Mouse (Mus musculus): ENCODE results near the gene Ccdc54. TPM values are rescaled to one million over a fixed set of nuclear protein-coding genes. Genes with fewer than 3 reads are reported as not detected.

The Ccdc54 gene
- polyA plus RNA-seq, 1 experiment from 2014 or later, result not detected

- H3K4me1 ChIP-seq (ENCODE audit: control insufficient read depth, insufficient read depth, low read length), result no peaks in the 10 kb centered on the region
- no peak overlapping the region for H3K4me3 ChIP-seq (replicated peaks; ENCODE audit: low read length)
- no peaks in the 10 kb centered on the region for H3K36me3 ChIP-seq (ENCODE audit: control insufficient read depth, insufficient read depth, low read length)
- ATAC-seq (ENCODE audit: insufficient read depth, low FRiP score), result no peak
- H3K27ac ChIP-seq (ENCODE audit: low read length), result no peak overlapping the region
- H3K27me3 ChIP-seq (ENCODE audit: control insufficient read depth, insufficient read depth, low read length), result no peaks in the 10 kb centered on the region
- H3K9ac ChIP-seq (ENCODE audit: low read length), result no peak overlapping the region
- WGBS, result 30% methylated on average over 6 of the region's 6 CpGs
- no peak overlapping the region for H3K4me2 ChIP-seq (ENCODE audit: low read depth, low read length)
- H3K9me3 ChIP-seq (replicated peaks; ENCODE audit: control insufficient read depth, low read length), result no peaks in the 10 kb centered on the region
Observed at GRCm38 (mm10) chr16:50596679-50597078, 5.7 kb upstream of the Ccdc54 start.

GRCm38 (mm10) chr16:50596171-50596570, 5.2 kb upstream of the Ccdc54 start:
- no peaks in the 10 kb centered on the region for H3K4me1 ChIP-seq (ENCODE audit: control insufficient read depth, insufficient read depth, low read length)
- ATAC-seq (ENCODE audit: insufficient read depth, low FRiP score), result no peak
- no peak overlapping the region for H3K27ac ChIP-seq (ENCODE audit: low read length)
- H3K4me2 ChIP-seq (ENCODE audit: low read depth, low read length), result no peak overlapping the region
- no peaks in the 10 kb centered on the region for H3K27me3 ChIP-seq (ENCODE audit: control insufficient read depth, insufficient read depth, low read length)
- no peak overlapping the region for H3K4me3 ChIP-seq (replicated peaks; ENCODE audit: low read length)
- H3K36me3 ChIP-seq (ENCODE audit: control insufficient read depth, insufficient read depth, low read length), result no peaks in the 10 kb centered on the region
- WGBS, result 38% methylated on average over 4 of the region's 4 CpGs
- H3K9me3 ChIP-seq (replicated peaks; ENCODE audit: control insufficient read depth, low read length), result no peaks in the 10 kb centered on the region
- no peak overlapping the region for H3K9ac ChIP-seq (ENCODE audit: low read length)

GRCm38 (mm10) chr16:50594876-50595275, 3.9 kb upstream of the Ccdc54 start:
- ATAC-seq (ENCODE audit: insufficient read depth, low FRiP score), result no peak
- WGBS, result 68% methylated on average over 1 of the region's 1 CpGs
- H3K4me1 ChIP-seq (ENCODE audit: control insufficient read depth, insufficient read depth, low read length), result no peaks in the 10 kb centered on the region

GRCm38 (mm10) chr16:50593361-50593760, 2.4 kb upstream of the Ccdc54 start:
- no peak overlapping the region for H3K9ac ChIP-seq (ENCODE audit: low read length)
- no peaks in the 10 kb centered on the region for H3K9me3 ChIP-seq (replicated peaks; ENCODE audit: control insufficient read depth, low read length)
- H3K4me3 ChIP-seq (replicated peaks; ENCODE audit: low read length), result no peak overlapping the region
- H3K27ac ChIP-seq (ENCODE audit: low read length), result no peak overlapping the region
- no peaks in the 10 kb centered on the region for H3K36me3 ChIP-seq (ENCODE audit: control insufficient read depth, insufficient read depth, low read length)
- H3K4me2 ChIP-seq (ENCODE audit: low read depth, low read length), result no peak overlapping the region
- 82% methylated on average over 11 of the region's 11 CpGs for WGBS
- no peak for ATAC-seq (ENCODE audit: insufficient read depth, low FRiP score)
- H3K27me3 ChIP-seq (ENCODE audit: control insufficient read depth, insufficient read depth, low read length), result no peaks in the 10 kb centered on the region
- H3K4me1 ChIP-seq (ENCODE audit: control insufficient read depth, insufficient read depth, low read length), result no peaks in the 10 kb centered on the region

More at GRCm38 (mm10) chr16:50594876-50595275, 3.9 kb upstream of the Ccdc54 start:
- no peak overlapping the region for H3K4me2 ChIP-seq (ENCODE audit: low read depth, low read length)
- no peaks in the 10 kb centered on the region for H3K27me3 ChIP-seq (ENCODE audit: control insufficient read depth, insufficient read depth, low read length)
- H3K36me3 ChIP-seq (ENCODE audit: control insufficient read depth, insufficient read depth, low read length), result no peaks in the 10 kb centered on the region
- no peak overlapping the region for H3K4me3 ChIP-seq (replicated peaks; ENCODE audit: low read length)
- no peak overlapping the region for H3K27ac ChIP-seq (ENCODE audit: low read length)
- no peaks in the 10 kb centered on the region for H3K9me3 ChIP-seq (replicated peaks; ENCODE audit: control insufficient read depth, low read length)
- H3K9ac ChIP-seq (ENCODE audit: low read length), result no peak overlapping the region

DNA sequence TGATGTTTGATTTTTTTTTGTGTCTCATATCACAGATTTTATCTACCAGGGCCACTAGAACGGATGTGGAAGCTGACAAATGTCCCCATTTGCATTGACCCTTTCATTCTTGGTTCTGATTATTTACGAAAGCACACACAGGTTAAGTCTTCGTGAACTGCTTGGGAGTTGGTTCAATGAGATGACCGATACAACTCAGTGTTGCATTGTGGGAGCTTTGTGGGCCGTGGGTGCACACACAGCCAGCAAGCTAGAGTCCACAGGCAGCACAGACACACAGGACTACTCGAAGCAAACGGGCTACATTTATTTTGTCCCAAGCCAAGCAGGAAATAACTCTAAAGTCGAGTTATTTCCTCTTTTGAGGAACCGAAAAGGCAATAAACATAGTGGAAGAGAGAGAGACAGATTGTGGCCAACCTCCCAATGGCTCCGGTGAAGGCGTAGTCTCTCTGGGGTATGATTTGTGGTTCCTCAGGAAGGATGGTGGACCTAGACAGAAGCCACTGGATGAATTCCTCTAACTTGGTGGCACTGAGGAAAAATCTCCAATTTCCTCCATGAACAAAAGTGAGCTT, 1.3 kb downstream of the Ccdc54 start:
- Histone ChIP-seq H3K4me3 (replicated peaks; ENCODE audit: low read length) (no peak overlapping the region), H3K4me2 (ENCODE audit: low read depth, low read length) (no peak overlapping the region), H3K9ac (ENCODE audit: low read length) (no peak overlapping the region), H3K4me1 (ENCODE audit: control insufficient read depth, insufficient read depth, low read length) (no peaks in the 10 kb centered on the region), H3K9me3 (replicated peaks; ENCODE audit: control insufficient read depth, low read length) (no peaks in the 10 kb centered on the region), H3K27me3 (ENCODE audit: control insufficient read depth, insufficient read depth, low read length) (no peaks in the 10 kb centered on the region), H3K27ac (ENCODE audit: low read length) (no peak overlapping the region), H3K36me3 (ENCODE audit: control insufficient read depth, insufficient read depth, low read length) (no peaks in the 10 kb centered on the region)
- WGBS, result 67% methylated on average over 11 of the region's 11 CpGs
- no peak for ATAC-seq (ENCODE audit: insufficient read depth, low FRiP score)

- Histone ChIP-seq H3K36me3 (ENCODE audit: control insufficient read depth, insufficient read depth, low read length) (no peaks in the 10 kb centered on the region), H3K4me3 (replicated peaks; ENCODE audit: low read length) (no peak overlapping the region), H3K4me2 (ENCODE audit: low read depth, low read length) (no peak overlapping the region), H3K27ac (ENCODE audit: low read length) (no peak overlapping the region), H3K9me3 (replicated peaks; ENCODE audit: control insufficient read depth, low read length) (no peaks in the 10 kb centered on the region), H3K4me1 (ENCODE audit: control insufficient read depth, insufficient read depth, low read length) (no peaks in the 10 kb centered on the region), H3K27me3 (ENCODE audit: control insufficient read depth, insufficient read depth, low read length) (no peaks in the 10 kb centered on the region), H3K9ac (ENCODE audit: low read length) (no peak overlapping the region)
- ATAC-seq (ENCODE audit: insufficient read depth, low FRiP score), result no peak
- WGBS, result 65% methylated on average over 1 of the region's 1 CpGs
Observed at GRCm38 (mm10) chr16:50588191-50588590, 2.8 kb downstream of the Ccdc54 start.

- ATAC-seq (ENCODE audit: insufficient read depth, low FRiP score), result no peak
Observed at GRCm38 (mm10) chr16:50587139-50587538, 3.8 kb downstream of the Ccdc54 start.

DNA sequence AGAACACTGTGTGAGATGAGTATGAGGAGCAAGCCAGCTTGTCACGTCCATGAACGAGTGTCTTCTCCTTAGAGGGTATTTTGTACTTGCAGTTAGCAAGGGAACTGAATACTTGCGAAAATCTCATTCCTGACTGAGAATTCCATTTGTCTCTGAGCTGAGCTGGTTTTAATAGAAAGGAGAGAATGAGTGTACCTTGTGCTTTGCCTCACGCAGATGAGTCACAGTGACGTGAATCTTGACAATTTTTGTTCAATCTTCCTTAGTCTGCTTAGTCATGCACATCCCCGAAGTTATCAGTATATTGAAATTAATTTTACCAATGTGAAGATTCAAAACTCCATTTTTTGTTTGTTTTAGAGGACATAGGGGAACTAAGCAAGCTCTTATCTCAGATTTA, 12.6 kb downstream of the Ccdc54 start:
- Histone ChIP-seq H3K4me3 (replicated peaks; ENCODE audit: low read length) (no peak overlapping the region), H3K4me2 (ENCODE audit: low read depth, low read length) (no peak overlapping the region), H3K27me3 (ENCODE audit: control insufficient read depth, insufficient read depth, low read length) (no peaks in the 10 kb centered on the region), H3K4me1 (ENCODE audit: control insufficient read depth, insufficient read depth, low read length) (no peaks in the 10 kb centered on the region), H3K9me3 (replicated peaks; ENCODE audit: control insufficient read depth, low read length) (no peaks in the 10 kb centered on the region), H3K9ac (ENCODE audit: low read length) (no peak overlapping the region), H3K27ac (ENCODE audit: low read length) (no peak overlapping the region), H3K36me3 (ENCODE audit: control insufficient read depth, insufficient read depth, low read length) (no peaks in the 10 kb centered on the region)
- ATAC-seq (ENCODE audit: insufficient read depth, low FRiP score), result no peak
- 74% methylated on average over 6 of the region's 6 CpGs for WGBS

More at GRCm38 (mm10) chr16:50587139-50587538, 3.8 kb downstream of the Ccdc54 start:
- Histone ChIP-seq H3K4me3 (replicated peaks; ENCODE audit: low read length) (no peak overlapping the region), H3K27ac (ENCODE audit: low read length) (no peak overlapping the region), H3K9me3 (replicated peaks; ENCODE audit: control insufficient read depth, low read length) (no peaks in the 10 kb centered on the region), H3K4me1 (ENCODE audit: control insufficient read depth, insufficient read depth, low read length) (no peaks in the 10 kb centered on the region), H3K36me3 (ENCODE audit: control insufficient read depth, insufficient read depth, low read length) (no peaks in the 10 kb centered on the region), H3K27me3 (ENCODE audit: control insufficient read depth, insufficient read depth, low read length) (no peaks in the 10 kb centered on the region), H3K4me2 (ENCODE audit: low read depth, low read length) (no peak overlapping the region), H3K9ac (ENCODE audit: low read length) (no peak overlapping the region)
- WGBS, result 86% methylated on average over 7 of the region's 7 CpGs

- H3K4me2 ChIP-seq (ENCODE audit: low read depth, low read length), result no peak overlapping the region
- no peak for ATAC-seq (ENCODE audit: insufficient read depth, low FRiP score)
- no peak overlapping the region for H3K9ac ChIP-seq (ENCODE audit: low read length)
- no peaks in the 10 kb centered on the region for H3K4me1 ChIP-seq (ENCODE audit: control insufficient read depth, insufficient read depth, low read length)
- no peaks in the 10 kb centered on the region for H3K27me3 ChIP-seq (ENCODE audit: control insufficient read depth, insufficient read depth, low read length)
- no peaks in the 10 kb centered on the region for H3K36me3 ChIP-seq (ENCODE audit: control insufficient read depth, insufficient read depth, low read length)
- 56% methylated on average over 13 of the region's 13 CpGs for WGBS
- no peak overlapping the region for H3K27ac ChIP-seq (ENCODE audit: low read length)
- H3K4me3 ChIP-seq (replicated peaks; ENCODE audit: low read length), result no peak overlapping the region
- H3K9me3 ChIP-seq (replicated peaks; ENCODE audit: control insufficient read depth, low read length), result no peaks in the 10 kb centered on the region
Observed at GRCm38 (mm10) chr16:50572557-50572956, 18.4 kb downstream of the Ccdc54 start.

Measured in stomach, embryonic 16.5 days (tissue).